Mouse (Mus musculus): Measurements from ENCODE around the gene Slco3a1.
A peak's percentile ranks its signal among the peaks of the same experiment; 100 is the strongest.

The Slco3a1 gene

GRCm38 (mm10) chr7:74554608-74555311 lies at the start of gene Slco3a1:
TSS of gene Slco3a1 (minus strand) at chr7:74554780.
- DNase-seq (ENCODE audit: low spot score): peak; percentile 81

GRCm38 (mm10) chr7:74600996-74601395 lies 46.4 kb upstream of the Slco3a1 start:
- DNase-seq (ENCODE audit: low spot score): no peak

- DNase-seq (ENCODE audit: low spot score): no peak
Measured at GRCm38 (mm10) chr7:74579411-74579810, 24.8 kb upstream of the Slco3a1 start.

DNA sequence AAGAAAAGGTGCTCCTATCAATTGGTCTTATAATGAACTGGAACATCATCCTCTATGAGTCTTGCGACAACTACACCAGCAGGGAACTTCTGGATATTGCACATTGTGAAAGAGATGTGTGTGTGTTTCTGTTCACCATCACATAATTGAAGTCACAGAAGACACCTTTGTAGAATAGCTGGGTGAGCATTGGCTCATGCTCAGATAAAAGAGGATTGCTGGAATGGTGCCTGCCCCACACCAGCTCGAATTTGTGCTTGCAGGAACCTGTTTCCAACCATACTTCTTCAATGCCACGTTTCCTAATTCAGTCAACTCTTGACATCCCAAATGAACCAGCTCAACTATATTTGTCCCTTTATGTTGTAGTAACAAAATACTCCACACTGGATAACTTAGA lies 21.1 kb upstream of the Slco3a1 start:
- no peak for DNase-seq (ENCODE audit: low spot score)

GRCm38 (mm10) chr7:74555416-74555815 lies 836 bp upstream of the Slco3a1 start:
- peak; percentile 27 for DNase-seq (ENCODE audit: low spot score)

DNA sequence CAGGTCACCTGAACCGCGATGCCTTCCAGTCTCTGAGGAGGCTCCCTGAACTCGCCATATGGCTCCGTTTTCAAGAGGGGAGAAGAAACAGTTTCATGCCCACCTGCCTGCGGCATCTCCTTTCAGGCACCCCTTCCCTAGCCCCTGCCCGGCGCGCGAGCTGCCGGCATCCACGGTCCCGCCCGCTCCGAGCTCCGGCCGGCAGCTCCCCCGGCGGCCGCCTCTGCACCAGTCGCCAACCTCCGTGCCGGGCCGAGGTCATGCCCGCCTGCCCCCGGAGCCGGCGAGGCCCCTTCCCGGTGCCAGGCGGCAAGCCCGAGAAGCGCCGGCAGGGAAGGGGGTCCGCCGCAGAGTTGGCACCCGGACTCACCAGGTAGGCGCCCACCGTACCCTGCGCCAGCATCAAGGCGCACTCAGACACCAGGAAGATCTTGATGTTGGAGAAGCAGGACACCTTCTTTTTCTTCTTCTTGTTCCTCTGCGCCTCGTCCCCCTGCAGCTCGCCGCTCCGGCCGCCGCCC lies 479 bp downstream of the Slco3a1 start:
- peak; percentile 46 for DNase-seq (ENCODE audit: low spot score)

DNA sequence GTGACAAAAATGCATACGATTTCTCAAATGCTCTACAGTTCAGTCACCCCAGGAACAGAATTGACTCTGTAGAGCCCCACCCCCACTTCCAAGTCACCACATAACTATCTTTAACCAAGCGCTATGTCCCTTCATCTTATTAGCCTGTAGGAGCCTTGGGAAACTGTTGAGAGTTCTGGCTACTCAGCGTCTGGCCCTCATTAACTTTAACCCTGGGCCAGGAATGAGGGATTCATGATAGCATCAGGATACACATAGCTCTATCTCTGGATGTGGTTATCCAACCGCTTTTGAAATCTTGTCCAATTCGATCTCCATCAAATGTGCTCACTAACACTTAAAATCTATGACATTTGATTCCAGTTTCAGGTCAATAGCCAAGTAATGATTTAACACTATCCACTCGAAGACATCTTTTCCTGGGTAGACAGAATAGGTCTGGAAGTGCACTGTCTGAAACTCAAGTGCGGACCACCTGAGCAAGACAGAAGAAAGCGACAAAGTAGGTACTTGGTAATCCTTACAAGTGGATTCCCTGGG lies 1.4 kb downstream of the Slco3a1 start:
- no peak for DNase-seq (ENCODE audit: low spot score)

- no peak for DNase-seq (ENCODE audit: low spot score)
Measured at GRCm38 (mm10) chr7:74552546-74552945, 2.0 kb downstream of the Slco3a1 start.

DNA sequence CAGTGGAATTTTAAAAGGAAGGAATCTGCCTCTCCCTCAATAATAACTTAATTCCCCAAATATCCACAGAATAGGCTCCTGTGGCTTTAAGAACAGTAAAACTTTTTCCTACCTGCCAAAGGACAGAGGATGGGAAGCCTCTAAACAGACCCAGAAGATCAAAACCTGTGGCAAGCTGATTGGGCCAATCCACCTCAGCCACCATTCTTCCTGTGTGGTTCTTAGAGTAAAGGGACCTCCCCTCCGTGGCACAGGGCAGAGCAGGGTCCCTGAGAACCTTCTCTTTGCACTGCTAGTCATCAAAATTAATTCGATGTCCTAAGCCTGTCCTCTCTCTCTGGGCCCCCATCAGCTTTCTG lies 2.6 kb downstream of the Slco3a1 start:
- DNase-seq (ENCODE audit: low spot score): peak; percentile 47

GRCm38 (mm10) chr7:74551338-74551999 lies 3.1 kb downstream of the Slco3a1 start:
- DNase-seq (ENCODE audit: low spot score): peak; percentile 47

- no peak for DNase-seq (ENCODE audit: low spot score)
Measured at GRCm38 (mm10) chr7:74549686-74550085, 4.9 kb downstream of the Slco3a1 start.

DNA sequence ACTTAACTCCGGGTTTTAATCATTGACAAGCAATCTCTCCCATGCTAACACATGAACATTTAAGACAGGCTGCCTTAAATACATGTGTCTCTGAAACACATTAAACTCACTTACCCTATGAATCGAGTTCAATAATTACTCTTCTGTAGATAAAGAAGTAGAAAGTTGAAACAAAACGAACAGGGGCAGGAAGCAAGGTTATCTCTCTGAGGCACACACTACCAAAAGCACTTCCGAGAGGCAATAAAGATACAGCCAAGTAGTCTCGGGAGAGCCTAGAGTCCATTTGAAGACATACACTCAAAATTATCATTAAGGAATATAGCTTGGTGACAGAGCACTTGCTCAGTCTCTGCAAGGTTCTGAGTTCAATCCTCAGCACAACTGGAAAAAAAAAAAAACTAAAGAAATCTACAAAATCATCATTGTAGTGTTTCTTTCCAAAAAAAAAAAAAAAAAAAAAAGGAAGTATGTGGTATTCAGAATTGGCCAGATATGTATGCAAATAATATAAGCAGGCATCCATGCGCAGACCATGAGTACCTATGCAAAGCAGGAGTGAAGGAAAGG lies 5.5 kb downstream of the Slco3a1 start:
- no peak for DNase-seq (ENCODE audit: low spot score)

DNA sequence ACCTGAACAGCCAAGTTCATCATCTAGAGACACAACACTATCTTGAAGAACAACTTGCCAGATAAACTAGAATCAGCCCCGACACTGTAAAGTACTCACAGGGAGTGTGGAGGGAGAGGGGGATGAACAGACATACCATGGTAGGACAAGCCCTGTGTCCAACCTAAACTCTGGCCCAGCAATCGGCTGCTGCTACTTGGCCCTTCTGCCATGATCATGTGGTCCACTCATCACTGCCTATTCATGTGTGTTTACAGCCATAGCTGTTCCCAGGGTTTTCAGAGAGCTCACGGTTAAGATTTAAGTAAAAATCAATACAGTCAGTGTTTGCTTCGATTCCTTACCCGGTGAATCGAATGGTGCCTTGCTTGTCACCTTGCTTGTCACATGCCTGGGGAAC lies 7.9 kb downstream of the Slco3a1 start:
- no peak for DNase-seq (ENCODE audit: low spot score)

- DNase-seq (ENCODE audit: low spot score): no peak
Measured at GRCm38 (mm10) chr7:74545498-74545990, 9.0 kb downstream of the Slco3a1 start.

DNA sequence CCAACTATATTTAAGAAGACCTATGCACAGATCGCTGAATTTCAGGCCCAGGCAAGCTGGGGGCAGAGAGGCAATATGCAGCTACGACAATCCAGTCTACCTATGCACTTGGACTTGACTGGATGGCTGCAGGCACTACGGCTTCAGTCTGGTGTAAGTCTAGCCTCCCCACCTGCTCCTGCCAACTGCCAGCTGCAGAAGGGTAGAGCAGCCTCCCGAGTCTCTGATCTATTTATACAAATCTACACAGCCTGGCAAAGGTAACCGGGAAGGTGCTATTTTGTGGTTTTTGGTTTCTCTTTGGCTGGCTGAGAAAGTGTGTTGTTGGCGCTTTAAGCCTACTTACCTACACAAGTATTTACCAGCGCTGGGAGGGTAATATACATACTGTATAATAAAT lies 10.3 kb downstream of the Slco3a1 start:
- DNase-seq (ENCODE audit: low spot score): peak; percentile 52

GRCm38 (mm10) chr7:74541958-74542357 lies 12.6 kb downstream of the Slco3a1 start:
- no peak for DNase-seq (ENCODE audit: low spot score)

- no peak for DNase-seq (ENCODE audit: low spot score)
Measured at GRCm38 (mm10) chr7:74540933-74541725, 13.5 kb downstream of the Slco3a1 start.

DNA sequence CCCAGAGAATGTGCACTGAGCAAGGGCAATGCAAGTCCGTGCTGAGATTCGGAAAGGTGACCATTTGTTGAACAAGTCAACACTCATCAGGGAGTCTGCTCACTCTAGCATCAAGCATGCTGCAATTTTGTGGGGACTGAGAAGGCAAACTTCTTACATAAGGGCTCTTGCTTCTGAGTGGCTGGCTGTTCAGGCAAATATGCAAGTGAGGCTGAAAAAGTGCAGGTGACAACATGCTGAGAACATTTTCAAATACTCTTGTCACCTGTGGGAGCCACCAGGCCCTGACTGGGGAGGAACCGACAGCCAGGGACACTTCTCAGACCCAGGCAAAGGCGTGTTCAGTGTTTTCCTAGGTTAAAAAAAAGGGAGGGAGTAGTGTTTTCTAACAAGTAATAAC lies 18.4 kb downstream of the Slco3a1 start:
- DNase-seq (ENCODE audit: low spot score): no peak

GRCm38 (mm10) chr7:74531468-74532097 lies 23.0 kb downstream of the Slco3a1 start:
- DNase-seq (ENCODE audit: low spot score): no peak

DNA sequence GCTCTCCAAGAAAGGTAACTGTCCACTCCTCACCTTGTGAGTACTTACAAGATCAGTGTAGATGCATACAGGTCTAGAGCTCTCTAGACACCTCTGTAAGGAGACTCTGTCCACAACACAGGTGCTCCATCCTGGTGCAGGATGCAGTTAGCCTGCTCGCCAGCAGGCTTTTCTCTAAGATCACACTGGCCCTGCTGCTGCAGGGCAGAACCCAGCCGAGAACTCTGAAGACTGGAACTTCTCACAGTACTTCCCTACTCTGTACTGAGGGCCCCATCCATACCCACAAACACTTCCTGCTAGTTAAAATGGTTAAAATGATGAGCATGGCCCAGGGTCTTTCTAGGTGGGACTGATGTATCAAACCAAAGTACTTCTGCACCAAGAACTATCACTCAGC lies 24.7 kb downstream of the Slco3a1 start:
- no peak for DNase-seq (ENCODE audit: low spot score)

DNA sequence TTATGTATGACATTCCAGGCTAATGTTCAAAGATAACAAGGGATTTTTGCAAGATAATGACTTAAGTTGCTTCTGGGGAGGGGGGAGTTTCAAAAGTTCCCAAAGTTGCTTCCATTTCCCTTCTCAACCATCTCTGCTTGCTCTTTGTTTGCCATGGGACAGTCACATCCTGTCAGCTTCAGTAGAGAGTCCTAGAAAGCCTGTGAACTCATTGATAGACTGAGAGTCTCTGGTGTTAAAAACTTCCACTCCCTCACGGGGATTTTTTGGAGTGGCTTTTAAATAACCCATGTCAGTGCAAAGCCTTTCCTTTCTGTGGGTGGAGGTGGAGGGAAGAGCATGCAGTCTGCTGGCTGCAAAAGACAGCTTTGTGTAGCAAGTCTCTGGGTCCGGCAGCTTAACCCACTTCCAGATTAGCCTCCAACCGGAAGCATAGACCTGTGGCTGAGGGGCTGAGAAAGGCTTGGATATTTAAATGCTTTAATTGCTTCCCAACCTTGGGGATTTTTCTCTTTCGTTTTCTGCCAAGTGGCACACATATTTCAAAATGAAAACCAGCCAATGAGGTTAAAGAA lies 25.3 kb downstream of the Slco3a1 start:
- DNase-seq (ENCODE audit: low spot score): peak; percentile 16
